ENCODE assay signal across 12 mouse cellular contexts in the genomic region with DNA sequence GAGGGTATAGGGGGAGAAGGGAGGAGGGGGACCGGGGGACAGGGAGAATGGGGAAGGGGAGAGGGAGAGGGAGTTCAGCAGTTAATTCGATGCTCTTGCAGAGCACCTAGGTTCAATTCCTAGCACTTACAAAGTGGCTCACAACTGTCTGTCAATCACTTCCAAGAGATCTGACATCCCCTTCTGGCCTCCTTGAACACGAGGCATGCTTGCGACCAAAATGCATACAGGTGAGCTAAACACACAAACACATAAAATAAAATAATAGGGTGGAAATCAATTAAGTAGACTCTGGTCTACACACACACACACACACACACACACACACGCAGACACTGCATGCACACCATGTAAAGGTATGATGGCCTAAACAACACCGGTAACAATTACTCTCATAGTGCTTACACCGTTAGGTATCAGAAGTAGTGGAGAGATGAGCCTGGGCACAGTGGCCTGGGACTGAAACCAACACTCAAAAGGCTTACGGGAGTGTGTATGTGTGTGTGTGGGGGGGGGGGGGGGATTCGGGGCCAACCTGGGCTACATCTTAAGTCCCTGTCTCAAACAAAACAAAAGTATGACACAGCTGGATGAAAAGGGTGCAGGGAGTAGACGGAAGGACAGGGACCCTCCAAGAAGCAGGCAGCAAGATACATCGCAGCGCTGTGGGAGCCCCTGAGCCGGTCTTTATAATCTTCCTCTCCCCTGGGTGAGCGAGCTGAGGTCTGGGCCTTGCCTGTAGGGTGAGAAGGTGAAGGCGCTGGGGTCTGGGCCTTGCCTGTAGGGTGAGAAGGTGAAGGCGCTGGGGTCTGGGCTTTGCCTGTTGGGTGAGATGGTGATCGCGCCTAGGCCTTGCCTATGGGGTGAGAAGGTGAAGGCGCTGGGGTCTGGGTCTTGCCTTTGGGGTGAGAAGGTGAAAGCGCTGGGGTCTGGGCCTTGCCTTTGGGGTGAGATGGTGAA. TPM values are rescaled to one million over a fixed set of nuclear protein-coding genes. Genes with fewer than 3 reads are reported as not detected.
DNase-seq lines count a peak whose midpoint lies in the region; ATAC-seq and TF ChIP-seq lines count a peak whose summit lies in the region.
"Had no signal": no experiment of that assay in that cellular context is flagged by ENCODE, and none has a peak within 500 bp of the region (broad histone marks: within the 10 kb centered on the region; RNA-seq: fewer than 3 reads in every experiment).

No protein-coding gene starts in this region.

- peaks cover 26% of the 10 kb centered on the region for H3K79me2 ChIP-seq in macrophage (ENCODE audit: inconsistent target)

- 89% methylated on average over 20 of the region's 20 CpGs for WGBS in kidney, embryonic 14.5 days
- 35% methylated on average over 20 of the region's 20 CpGs for WGBS in macrophage (ENCODE audit: missing documents)
- WGBS in midbrain, embryonic 11.5 days = 86% methylated on average over 20 of the region's 20 CpGs

- H3K27ac ChIP-seq in kidney, embryonic 14.5 days (ENCODE audit: low read depth, low read length) = no peak overlapping the region
- peak overlapping the region; percentile 86 for H3K27ac ChIP-seq in macrophage
- H3K27ac ChIP-seq in midbrain, embryonic 11.5 days (ENCODE audit: low read depth, low read length) = no peak overlapping the region
- H3K27ac ChIP-seq: midbrain, embryonic 12.5 days had no signal

- DNase-seq in kidney, adult 8-10 months = no peak
- no peak for DNase-seq in cerebellum, adult 9-10 months
- no peak for DNase-seq in midbrain, embryonic 11.5 days (ENCODE audit: low spot score, missing footprints)
- DNase-seq: cerebellum, adult 18-20 months had no signal

- 0 out of 2 replicates have a peak, but pooled peaks cover 7% of the 10 kb centered on the region for H3K4me1 ChIP-seq in kidney, embryonic 14.5 days (ENCODE audit: control insufficient read depth, insufficient read depth, low read length)
- peaks cover 52% of the 10 kb centered on the region for H3K4me1 ChIP-seq in E14TG2a.4 (replicated peaks; ENCODE audit: low read depth, low read length)
- H3K4me1 ChIP-seq in erythroblast, embryonic 14.5 days (ENCODE audit: control insufficient read depth) = peaks cover 54% of the 10 kb centered on the region
- peaks cover 6% of the 10 kb centered on the region; the same call in 1 of the 2 replicates for H3K4me1 ChIP-seq in midbrain, embryonic 11.5 days (ENCODE audit: control insufficient read depth, insufficient read depth, low read length)

- H3K4me3 ChIP-seq in kidney, embryonic 14.5 days (ENCODE audit: low read length) = no peak overlapping the region
- H3K4me3 ChIP-seq in E14TG2a.4 (replicated peaks; ENCODE audit: low read length) (peak overlapping the region; percentile 87), macrophage (ENCODE audit: inconsistent target) (peak overlapping the region; percentile 87)
- peak overlapping the region; percentile 76 for H3K4me3 ChIP-seq in erythroblast, embryonic 14.5 days (replicated peaks)
- no peak overlapping the region for H3K4me3 ChIP-seq in midbrain, embryonic 11.5 days (ENCODE audit: low read depth, low read length)
- H3K4me3 ChIP-seq: midbrain, embryonic 12.5 days had no signal

- no peak overlapping the region for H3K9ac ChIP-seq in kidney, embryonic 14.5 days (ENCODE audit: low read depth, low read length)
- H3K9ac ChIP-seq in midbrain, embryonic 11.5 days (ENCODE audit: low read length) = no peak overlapping the region
- H3K9ac ChIP-seq: midbrain, embryonic 12.5 days had no signal

- H3K4me2 ChIP-seq in kidney, embryonic 14.5 days (replicated peaks; ENCODE audit: low read depth, low read length) = 0 out of 2 replicates have a peak overlapping the region, but pooled peaks have one; percentile 3
- no peak overlapping the region for H3K4me2 ChIP-seq in midbrain, embryonic 11.5 days

- no peaks in the 10 kb centered on the region for H3K36me3 ChIP-seq in kidney, embryonic 14.5 days (ENCODE audit: control insufficient read depth, insufficient read depth, low read length)
- peaks cover 28% of the 10 kb centered on the region for H3K36me3 ChIP-seq in E14TG2a.4 (ENCODE audit: insufficient read depth, low read length)
- H3K36me3 ChIP-seq in erythroblast, embryonic 14.5 days (ENCODE audit: control insufficient read depth) = peaks cover 24% of the 10 kb centered on the region
- H3K36me3 ChIP-seq in macrophage (ENCODE audit: inconsistent target) = peaks cover 11% of the 10 kb centered on the region; the same call in 1 of the 2 replicates
- H3K36me3 ChIP-seq in midbrain, embryonic 11.5 days (ENCODE audit: control insufficient read depth, insufficient read depth, low read length) = no peaks in the 10 kb centered on the region
- H3K36me3 ChIP-seq: midbrain, embryonic 12.5 days had no signal

- no peak for TF ChIP-seq CTCF in E14TG2a.4 (conservative IDR thresholded peaks at IDR 0.05; ENCODE audit: low read length)

- no peak for ATAC-seq in kidney, embryonic 14.5 days (ENCODE audit: low FRiP score, low TSS enrichment)
- no peak for ATAC-seq in midbrain, embryonic 11.5 days (ENCODE audit: low FRiP score)
- no peak for ATAC-seq in activated CD4-positive, CD25-positive, alpha-beta regulatory T cell, adult 4 months
- ATAC-seq: forebrain, embryonic 16.5 days; Patski had no signal

- no peaks in the 10 kb centered on the region for H3K27me3 ChIP-seq in kidney, embryonic 14.5 days (ENCODE audit: control insufficient read depth, insufficient read depth, low read length)
- no peaks in the 10 kb centered on the region for H3K27me3 ChIP-seq in E14TG2a.4 (ENCODE audit: insufficient read depth, low read length)
- H3K27me3 ChIP-seq in erythroblast, embryonic 14.5 days (ENCODE audit: control insufficient read depth) = no peaks in the 10 kb centered on the region
- H3K27me3 ChIP-seq in midbrain, embryonic 11.5 days (ENCODE audit: control insufficient read depth, insufficient read depth, low read length) = no peaks in the 10 kb centered on the region
- H3K27me3 ChIP-seq: midbrain, embryonic 12.5 days; Patski had no signal

- no peaks in the 10 kb centered on the region for H3K9me3 ChIP-seq in kidney, embryonic 14.5 days (ENCODE audit: control insufficient read depth, low read length)
- no peaks in the 10 kb centered on the region for H3K9me3 ChIP-seq in E14TG2a.4 (ENCODE audit: low read length)
- no peaks in the 10 kb centered on the region for H3K9me3 ChIP-seq in erythroblast, embryonic 14.5 days (ENCODE audit: control insufficient read depth, low read length)
- no peaks in the 10 kb centered on the region for H3K9me3 ChIP-seq in midbrain, embryonic 11.5 days (ENCODE audit: control insufficient read depth, low read length)
- H3K9me3 ChIP-seq: midbrain, embryonic 12.5 days had no signal

RNA-seq across cellular contexts. Expression of gene AI467606, which starts 0.7 kb away (rescaled TPM):
- polyA plus RNA-seq in kidney, embryonic 14.5 days (2014; fragmentation: Nextera tagmentation; extraction: Ambion mirVana) = 3.5 TPM in 2 replicates
- 1.2 and 1.4 TPM in 2 replicates for polyA plus RNA-seq in erythroblast, embryonic 14.5 days (2012)
- 10 to 100 TPM in 3 of 26 experiments, 1 to 10 TPM in 16, under 1 TPM in 7; 0.44 to 15.7 (median 2.0) TPM for total RNA-seq in macrophage (2018; cell fraction: chromatin; rRNA removed)
- total RNA-seq in macrophage (2018; cell fraction: cytosol; rRNA removed) = 10 to 100 TPM in 22 of 26 experiments, 1 to 10 TPM in 4; 3.2 to 38.6 (median 27.0) TPM
- total RNA-seq in macrophage (2018; cell fraction: nucleus; rRNA removed) = 10 to 100 TPM in 15 of 26 experiments, 1 to 10 TPM in 11; 1.6 to 32.5 (median 12.7) TPM
- polyA plus RNA-seq in macrophage (2018) = 17.5 to 31.4 TPM (median 20.4 TPM) in 3 replicates
- 1.3 and 1.7 TPM in 2 replicates for polyA plus RNA-seq in midbrain, embryonic 11.5 days (2014; fragmentation: Nextera tagmentation; extraction: Ambion mirVana)
- 100 to 1,000 TPM; 258 to 336 TPM for polyA plus RNA-seq in activated CD4-positive, CD25-positive, alpha-beta regulatory T cell, adult 4 months (2017; shearing (Covaris generic))

RNA-seq across cellular contexts. Expression of gene Zg16, which starts 3.3 kb away (rescaled TPM):
- not detected in 2 replicates for polyA plus RNA-seq in kidney, embryonic 14.5 days (2014; fragmentation: Nextera tagmentation; extraction: Ambion mirVana)
- polyA plus RNA-seq in erythroblast, embryonic 14.5 days (2012) = not detected in 2 replicates
- not detected for total RNA-seq in macrophage (2018; cell fraction: chromatin; rRNA removed)
- total RNA-seq in macrophage (2018; cell fraction: cytosol; rRNA removed) = not detected
- not detected for total RNA-seq in macrophage (2018; cell fraction: nucleus; rRNA removed)
- not detected in 3 replicates for polyA plus RNA-seq in macrophage (2018)
- polyA plus RNA-seq in midbrain, embryonic 11.5 days (2014; fragmentation: Nextera tagmentation; extraction: Ambion mirVana) = not detected in 2 replicates
- not detected for polyA plus RNA-seq in activated CD4-positive, CD25-positive, alpha-beta regulatory T cell, adult 4 months (2017; shearing (Covaris generic))
- polyA plus RNA-seq: forebrain, embryonic 16.5 days; midbrain, embryonic 12.5 days; Patski had no signal

RNA-seq across cellular contexts. Expression of gene Qprt, which starts 31.6 kb away (rescaled TPM):
- polyA plus RNA-seq in kidney, embryonic 14.5 days (2014; fragmentation: Nextera tagmentation; extraction: Ambion mirVana) = 8.9 and 13.0 TPM in 2 replicates
- 0.12 and 0.17 TPM in 2 replicates for polyA plus RNA-seq in erythroblast, embryonic 14.5 days (2012)
- not detected for total RNA-seq in macrophage (2018; cell fraction: chromatin; rRNA removed)
- total RNA-seq in macrophage (2018; cell fraction: cytosol; rRNA removed) = not detected
- total RNA-seq in macrophage (2018; cell fraction: nucleus; rRNA removed) = not detected
- not detected in 3 replicates for polyA plus RNA-seq in macrophage (2018)
- 5.7 and 6.2 TPM in 2 replicates for polyA plus RNA-seq in midbrain, embryonic 11.5 days (2014; fragmentation: Nextera tagmentation; extraction: Ambion mirVana)
- 10 to 100 TPM in 1 of 2 experiments, 1 to 10 TPM in 1; 9.2 to 11.7 TPM for polyA plus RNA-seq in activated CD4-positive, CD25-positive, alpha-beta regulatory T cell, adult 4 months (2017; shearing (Covaris generic))
- polyA plus RNA-seq: Patski had no signal

RNA-seq across cellular contexts. Expression of gene Spn, which starts 47.2 kb away (rescaled TPM):
- polyA plus RNA-seq in kidney, embryonic 14.5 days (2014; fragmentation: Nextera tagmentation; extraction: Ambion mirVana) = 0.14 and 0.26 TPM in 2 replicates
- 0.52 and 0.83 TPM in 2 replicates for polyA plus RNA-seq in erythroblast, embryonic 14.5 days (2012)
- 1 to 10 TPM in 7 of 26 experiments, under 1 TPM in 16, not detected in 3; 0.20 to 2.5 (median 0.54) TPM for total RNA-seq in macrophage (2018; cell fraction: chromatin; rRNA removed)
- 1 to 10 TPM; 1.5 to 4.6 (median 2.6) TPM for total RNA-seq in macrophage (2018; cell fraction: cytosol; rRNA removed)
- total RNA-seq in macrophage (2018; cell fraction: nucleus; rRNA removed) = 1 to 10 TPM in 25 of 26 experiments, under 1 TPM in 1; 0.92 to 7.9 (median 3.8) TPM
- 1.3 to 3.8 TPM (median 1.5 TPM) in 3 replicates for polyA plus RNA-seq in macrophage (2018)
- 0.19 TPM in 1 of 2 replicates, not detected in the other for polyA plus RNA-seq in midbrain, embryonic 11.5 days (2014; fragmentation: Nextera tagmentation; extraction: Ambion mirVana)
- polyA plus RNA-seq in activated CD4-positive, CD25-positive, alpha-beta regulatory T cell, adult 4 months (2017; shearing (Covaris generic)) = 100 to 1,000 TPM; 157 to 159 TPM

RNA-seq across cellular contexts. Expression of gene Kif22, which starts 48.2 kb away (rescaled TPM):
- 129 and 151 TPM in 2 replicates for polyA plus RNA-seq in kidney, embryonic 14.5 days (2014; fragmentation: Nextera tagmentation; extraction: Ambion mirVana)
- 19.9 and 23.7 TPM in 2 replicates for polyA plus RNA-seq in erythroblast, embryonic 14.5 days (2012)
- total RNA-seq in macrophage (2018; cell fraction: chromatin; rRNA removed) = 10 to 100 TPM in 4 of 26 experiments, 1 to 10 TPM in 21, under 1 TPM in 1; 0.95 to 20.4 (median 5.0) TPM
- 1 to 10 TPM; 1.0 to 4.7 (median 1.8) TPM for total RNA-seq in macrophage (2018; cell fraction: cytosol; rRNA removed)
- 10 to 100 TPM in 2 of 26 experiments, 1 to 10 TPM in 20, under 1 TPM in 4; 0.54 to 13.6 (median 3.4) TPM for total RNA-seq in macrophage (2018; cell fraction: nucleus; rRNA removed)
- polyA plus RNA-seq in macrophage (2018) = 1.8 to 5.1 TPM (median 4.4 TPM) in 3 replicates
- polyA plus RNA-seq in midbrain, embryonic 11.5 days (2014; fragmentation: Nextera tagmentation; extraction: Ambion mirVana) = 178 and 195 TPM in 2 replicates
- 10 to 100 TPM; 38.7 to 48.2 TPM for polyA plus RNA-seq in activated CD4-positive, CD25-positive, alpha-beta regulatory T cell, adult 4 months (2017; shearing (Covaris generic))

Comparison
In these comparisons a context has a peak if more than half of its experiments do, and no peak if none do; other contexts are left out.
1. H3K4me3 ChIP-seq: peak in E14TG2a.4 (single experiment), erythroblast, embryonic 14.5 days (single experiment) and macrophage (single experiment); none in kidney, embryonic 14.5 days (single experiment) and midbrain, embryonic 11.5 days (single experiment).